1 mouse cellular context compared by ENCODE assay signal in the genomic region with DNA sequence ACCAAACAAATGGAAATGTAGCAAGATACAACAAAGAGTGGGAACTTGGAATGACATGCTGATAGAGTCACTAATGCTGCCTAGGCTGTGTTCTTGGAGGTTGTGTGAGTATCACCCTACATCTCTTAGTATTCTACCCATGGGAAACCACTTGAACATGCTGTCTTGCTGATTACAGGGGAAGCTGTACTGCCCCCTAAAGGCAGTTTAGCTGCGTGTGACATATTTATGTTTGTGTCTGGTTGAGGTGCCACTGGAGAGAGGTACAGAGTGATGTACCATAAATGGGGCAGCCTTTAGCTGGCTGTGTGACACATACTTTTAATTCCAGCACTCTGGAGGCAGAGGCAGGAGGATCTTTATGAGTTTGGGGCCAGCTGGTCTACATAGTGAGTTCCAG.
TF ChIP-seq lines count a peak whose summit lies in the region.

No protein-coding gene starts in this region.

TF ChIP-seq in CH12.LX, 34 proteins besides CTCF, POLR2A, EP300 and RAD21 (continued from another document):
- TF ChIP-seq TCF12 (IDR thresholded peaks at IDR 0.05; ENCODE audit: low read depth, low read length) (no peak), MAZ (IDR thresholded peaks at IDR 0.05; ENCODE audit: low read depth, low read length) (no peak), NELFE (IDR thresholded peaks at IDR 0.05; ENCODE audit: low read depth, low read length) (0 out of 2 replicates have a peak, but pooled peaks have one; percentile 22), KAT2A (IDR thresholded peaks at IDR 0.05; ENCODE audit: insufficient replicate concordance, low read length) (no peak), UBTF (IDR thresholded peaks at IDR 0.05; ENCODE audit: low read depth, low read length) (no peak)
TF ChIP-seq in CH12.LX: peak in this region for 7.
